Mouse (Mus musculus) embryonic facial prominence, embryonic 11.5 days (tissue): ENCODE results near the gene Pik3c2a. TPM values are rescaled to one million over a fixed set of nuclear protein-coding genes. Genes with fewer than 3 reads are reported as not detected.

ENCODE experiments used
- ATAC-seq: fragments of 200-750 bp; cut with Nextera tagmentation; replicated peaks from 2 replicates; pipeline ENCODE4 v1.8.0; 2017; ENCODE audit warnings: low read depth; ENCODE audit not compliant: insufficient number of reproducible peaks, low FRiP score, low TSS enrichment
- DNase-seq: peaks from one replicate; pipeline ENCODE4 v3.0.0-alpha.2; 2015; ENCODE audit warnings: low spot score
- H3K27ac ChIP-seq: fragments of 300-500 bp; sonication (generic); replicated peaks from 2 replicates; pipeline ENCODE4 v1.5.1; 2014; ENCODE audit warnings: mild to moderate bottlenecking, low read depth, low read length, control low read depth
- H3K27me3 ChIP-seq: fragments of 300-500 bp; sonication (generic); 2 replicates; pipeline ENCODE4 v1.6.1; 2014; ENCODE audit warnings: mild to moderate bottlenecking, low read length, moderate library complexity, mixed read lengths; ENCODE audit not compliant: control insufficient read depth, insufficient read depth
- H3K36me3 ChIP-seq: fragments of 300-500 bp; sonication (generic); replicated peaks from 2 replicates; pipeline ENCODE4 v1.6.1; 2014; ENCODE audit warnings: low read depth, mild to moderate bottlenecking, low read length, moderate library complexity, mixed read lengths; ENCODE audit not compliant: control insufficient read depth, insufficient read depth
- H3K4me1 ChIP-seq: fragments of 300-500 bp; sonication (generic); 2 replicates; pipeline ENCODE4 v1.6.1; 2014; ENCODE audit warnings: low read length, mixed read lengths; ENCODE audit not compliant: control insufficient read depth, insufficient read depth
- H3K4me2 ChIP-seq: fragments of 300-500 bp; sonication (generic); 2 replicates; pipeline ENCODE4 v1.6.1; 2014; ENCODE audit warnings: low read depth, mild to moderate bottlenecking, control low read depth, low read length, moderate library complexity
- H3K4me3 ChIP-seq: fragments of 300-500 bp; sonication (generic); 2 replicates; pipeline ENCODE4 v1.5.1; 2014; ENCODE audit warnings: low read depth, low read length, control low read depth
- H3K9ac ChIP-seq: fragments of 300-500 bp; sonication (generic); replicated peaks from 2 replicates; pipeline ENCODE4 v1.6.1; 2014; ENCODE audit warnings: mild to moderate bottlenecking, control low read depth, low read length
- H3K9me3 ChIP-seq: fragments of 300-500 bp; sonication (generic); replicated peaks from 2 replicates; pipeline ENCODE4 v1.6.1; 2016; ENCODE audit warnings: mild to moderate bottlenecking, low read length, inconsistent platforms, mixed read lengths; ENCODE audit not compliant: control insufficient read depth
- WGBS: fragments of 180-500 bp; shearing (Covaris S2); extraction: QIAGEN DNeasy Blood & Tissue Kit; methylation state at CpG from one replicate; pipeline ENCODE4 v1.1.7; 2014; 5-methylcytosine and 5-hydroxymethylcytosine counted together
- polyA plus RNA-seq: library from polyadenylated mRNA; unstranded; fragments of >200 nt; fragmentation: Nextera tagmentation; extraction: Ambion mirVana; gene quantifications from 2 replicates; pipeline ENCODE4 v1.2.1, GENCODE M21; 2014

The Pik3c2a gene
- polyA plus RNA-seq, 1 experiment from 2014 or later = 28.6 TPM

GRCm38 (mm10) chr7:116329858-116330257 lies 113.4 kb downstream of the Pik3c2a start:
- Histone ChIP-seq H3K4me3 (no peak overlapping the region), H3K27ac (no peak overlapping the region), H3K36me3 (peaks cover 9% of the 10 kb centered on the region), H3K4me1 (no peaks in the 10 kb centered on the region), H3K4me2 (no peak overlapping the region), H3K27me3 (no peaks in the 10 kb centered on the region), H3K9ac (no peak overlapping the region), H3K9me3 (no peaks in the 10 kb centered on the region)
- WGBS = 93% methylated on average over 4 of the region's 4 CpGs
- DNase-seq (no peak), ATAC-seq (no peak)

GRCm38 (mm10) chr7:116328777-116329176 lies 114.5 kb downstream of the Pik3c2a start:
- WGBS = 73% methylated on average over 7 of the region's 7 CpGs
- ATAC-seq (no peak), DNase-seq (no peak)
- Histone ChIP-seq H3K9me3 (no peaks in the 10 kb centered on the region), H3K4me3 (no peak overlapping the region), H3K4me2 (no peak overlapping the region), H3K4me1 (no peaks in the 10 kb centered on the region), H3K36me3 (peaks cover 9% of the 10 kb centered on the region), H3K9ac (no peak overlapping the region), H3K27ac (no peak overlapping the region), H3K27me3 (no peaks in the 10 kb centered on the region)

- DNase-seq = no peak
- H3K4me1 ChIP-seq = no peaks in the 10 kb centered on the region
- H3K9me3 ChIP-seq = no peaks in the 10 kb centered on the region
- H3K27me3 ChIP-seq = no peaks in the 10 kb centered on the region
- peaks cover 9% of the 10 kb centered on the region for H3K36me3 ChIP-seq
- no peak overlapping the region for H3K4me3 ChIP-seq
- no peak for ATAC-seq
- no peak overlapping the region for H3K9ac ChIP-seq
- H3K4me2 ChIP-seq = no peak overlapping the region
- no peak overlapping the region for H3K27ac ChIP-seq
- WGBS = 91% methylated on average over 5 of the region's 5 CpGs
These were observed 115.3 kb downstream of the Pik3c2a start for GRCm38 (mm10) chr7:116327901-116328300.

- 30% methylated on average over 10 of the region's 10 CpGs for WGBS
- no peak overlapping the region for H3K27ac ChIP-seq
- no peak overlapping the region for H3K4me2 ChIP-seq
- H3K9me3 ChIP-seq = no peaks in the 10 kb centered on the region
- no peak overlapping the region for H3K4me3 ChIP-seq
- ATAC-seq (peak; percentile 35; the same call in 1 of the 2 replicates), DNase-seq (peak; percentile 84)
- no peaks in the 10 kb centered on the region for H3K27me3 ChIP-seq
- no peaks in the 10 kb centered on the region for H3K36me3 ChIP-seq
- no peaks in the 10 kb centered on the region for H3K4me1 ChIP-seq
- H3K9ac ChIP-seq = no peak overlapping the region
These were observed 119.8 kb downstream of the Pik3c2a start for GRCm38 (mm10) chr7:116323331-116323964.

GRCm38 (mm10) chr7:116309456-116309855 lies 133.8 kb downstream of the Pik3c2a start:
- no peaks in the 10 kb centered on the region for H3K36me3 ChIP-seq
- no peak overlapping the region for H3K9ac ChIP-seq
- no peaks in the 10 kb centered on the region for H3K9me3 ChIP-seq
- ATAC-seq (no peak), DNase-seq (peak; percentile 49)
- no peak overlapping the region for H3K4me3 ChIP-seq
- WGBS = 8% methylated on average over 9 of the region's 9 CpGs
- peaks cover 6% of the 10 kb centered on the region; the same call in 1 of the 2 replicates for H3K4me1 ChIP-seq
- H3K27me3 ChIP-seq = peaks cover 5% of the 10 kb centered on the region; the same call in 1 of the 2 replicates
- H3K4me2 ChIP-seq = peak overlapping the region; percentile 27; the same call in 1 of the 2 replicates
- H3K27ac ChIP-seq = no peak overlapping the region

- H3K4me2 ChIP-seq = peak overlapping the region; percentile 99
- H3K9ac ChIP-seq = peak overlapping the region; percentile 61; the same call in 1 of the 2 replicates
- WGBS = 5% methylated on average over 16 of the region's 16 CpGs
- H3K4me1 ChIP-seq = peaks cover 6% of the 10 kb centered on the region; the same call in 1 of the 2 replicates
- ATAC-seq (no peak; the same call in 1 of the 2 replicates), DNase-seq (peak; percentile 44)
- H3K9me3 ChIP-seq = no peaks in the 10 kb centered on the region
- H3K27me3 ChIP-seq = peaks cover 5% of the 10 kb centered on the region; the same call in 1 of the 2 replicates
- H3K4me3 ChIP-seq = peak overlapping the region; percentile 74
- no peak overlapping the region for H3K27ac ChIP-seq
- H3K36me3 ChIP-seq = no peaks in the 10 kb centered on the region
These were observed 134.6 kb downstream of the Pik3c2a start for GRCm38 (mm10) chr7:116308632-116308991.

- Histone ChIP-seq H3K4me3 (peak within 1 kb of the TSS; percentile 74), H3K4me1 (peaks cover 6% of the 10 kb centered on the region; the same call in 1 of the 2 replicates), H3K36me3 (no peaks in the 10 kb centered on the region), H3K9me3 (no peaks in the 10 kb centered on the region), H3K4me2 (peak within 1 kb of the TSS; percentile 99), H3K27me3 (peaks cover 5% of the 10 kb centered on the region; the same call in 1 of the 2 replicates), H3K27ac (peak within 1 kb of the TSS; percentile 28; the same call in 1 of the 2 replicates), H3K9ac (peak within 1 kb of the TSS; percentile 61)
- WGBS = under 1% methylated on average over 60 of the region's 65 CpGs
- DNase-seq (peak; percentile 66), ATAC-seq (peak; percentile 73)
These were observed 135.2 kb downstream of the Pik3c2a start, which contains the start of gene Plekha7 for GRCm38 (mm10) chr7:116307871-116308631. Gene Plekha7, minus strand, starts transcription at chr7:116308376.
